Mouse (Mus musculus) testis, adult 2 months (tissue): ENCODE measurements around the gene Homer1. TPM values are rescaled to one million over a fixed set of nuclear protein-coding genes. Genes with fewer than 3 reads are reported as not detected.

Source experiments
- H3K27ac ChIP-seq: fragments of 200-500 bp; 2 replicates; pipeline ENCODE4 v1.5.1; 2012; ENCODE audit warnings: low read depth, low read length; ENCODE audit not compliant: control insufficient read depth, insufficient read depth
- H3K27me3 ChIP-seq: fragments of 200-500 bp; 2 replicates; pipeline ENCODE4 v1.6.1; 2012; ENCODE audit warnings: mild to moderate bottlenecking, low read length, moderate library complexity; ENCODE audit not compliant: control insufficient read depth, insufficient read depth
- H3K36me3 ChIP-seq: fragments of 200-500 bp; 2 replicates; pipeline ENCODE4 v1.6.1; 2012; ENCODE audit warnings: mild to moderate bottlenecking, low read length; ENCODE audit not compliant: control insufficient read depth, insufficient read depth
- H3K4me1 ChIP-seq: fragments of 200-500 bp; 2 replicates; pipeline ENCODE4 v1.6.1; 2012; ENCODE audit warnings: low read length; ENCODE audit not compliant: control insufficient read depth, insufficient read depth
- H3K4me3 ChIP-seq: fragments of 200-500 bp; 2 replicates; pipeline ENCODE4 v1.5.1; 2012; ENCODE audit warnings: low read depth, mild to moderate bottlenecking, low read length, moderate library complexity, mixed read lengths; ENCODE audit not compliant: control insufficient read depth
- CTCF ChIP-seq: fragments of 200-500 bp; IDR thresholded peaks from 2 replicates; pipeline ENCODE4 v1.5.1; 2012; ENCODE audit warnings: low read depth, mild to moderate bottlenecking, inconsistent platforms, low read length, moderate library complexity; ENCODE audit not compliant: control insufficient read depth, insufficient read depth, insufficient replicate concordance
- POLR2A ChIP-seq: fragments of 200-500 bp; IDR thresholded peaks from 2 replicates; pipeline ENCODE4 v1.6.1; 2012; ENCODE audit warnings: low read depth, mild to moderate bottlenecking, inconsistent platforms, low read length, moderate library complexity; ENCODE audit not compliant: control insufficient read depth
- polyA plus RNA-seq: library from polyadenylated mRNA; depleted of rRNA; stranded (reverse); fragments of >200 nt; gene quantifications from 2 replicates; pipeline ENCODE4 v1.2.3, GENCODE M21; 2012

Gene Homer1
- polyA plus RNA-seq, 1 experiment, result 4.7 TPM

GRCm38 (mm10) chr13:93340555-93341278 lies 41.3 kb downstream of the Homer1 start:
- no peaks in the 10 kb centered on the region for H3K36me3 ChIP-seq
- no peak overlapping the region for H3K27ac ChIP-seq
- H3K4me1 ChIP-seq, result no peaks in the 10 kb centered on the region
- no peaks in the 10 kb centered on the region for H3K27me3 ChIP-seq
- H3K4me3 ChIP-seq, result no peak overlapping the region
- TF ChIP-seq POLR2A, result no peak
- TF ChIP-seq CTCF, result no peak

- Histone ChIP-seq H3K27me3 (no peaks in the 10 kb centered on the region), H3K36me3 (no peaks in the 10 kb centered on the region), H3K4me1 (no peaks in the 10 kb centered on the region), H3K4me3 (no peak overlapping the region), H3K27ac (no peak overlapping the region)
- TF ChIP-seq CTCF (no peak), POLR2A (no peak)
These were observed 43.2 kb downstream of the Homer1 start for GRCm38 (mm10) chr13:93342641-93343040.

- no peaks in the 10 kb centered on the region for H3K4me1 ChIP-seq
These were observed 45.0 kb downstream of the Homer1 start for GRCm38 (mm10) chr13:93344395-93344794.

GRCm38 (mm10) chr13:93345854-93346253 lies 46.4 kb downstream of the Homer1 start:
- no peak for TF ChIP-seq CTCF
- no peak for TF ChIP-seq POLR2A
- Histone ChIP-seq H3K27me3 (no peaks in the 10 kb centered on the region), H3K27ac (no peak overlapping the region), H3K4me1 (no peaks in the 10 kb centered on the region), H3K36me3 (no peaks in the 10 kb centered on the region), H3K4me3 (no peak overlapping the region)

More at GRCm38 (mm10) chr13:93344395-93344794, 45.0 kb downstream of the Homer1 start:
- Histone ChIP-seq H3K27ac (no peak overlapping the region), H3K4me3 (no peak overlapping the region), H3K27me3 (no peaks in the 10 kb centered on the region), H3K36me3 (no peaks in the 10 kb centered on the region)
- TF ChIP-seq CTCF (no peak), POLR2A (no peak)

- H3K27ac ChIP-seq, result no peak overlapping the region
- no peaks in the 10 kb centered on the region for H3K27me3 ChIP-seq
- no peaks in the 10 kb centered on the region for H3K4me1 ChIP-seq
- no peak overlapping the region for H3K4me3 ChIP-seq
- TF ChIP-seq CTCF (no peak), POLR2A (no peak)
- H3K36me3 ChIP-seq, result no peaks in the 10 kb centered on the region
These were observed 52.6 kb downstream of the Homer1 start for GRCm38 (mm10) chr13:93352030-93352429.

GRCm38 (mm10) chr13:93354420-93355278 lies 55.2 kb downstream of the Homer1 start:
- no peak overlapping the region for H3K27ac ChIP-seq
- no peaks in the 10 kb centered on the region for H3K36me3 ChIP-seq
- H3K27me3 ChIP-seq, result no peaks in the 10 kb centered on the region
- H3K4me1 ChIP-seq, result no peaks in the 10 kb centered on the region
- TF ChIP-seq POLR2A (no peak), CTCF (no peak)
- no peak overlapping the region for H3K4me3 ChIP-seq

GRCm38 (mm10) chr13:93355279-93355587 lies 55.8 kb downstream of the Homer1 start:
- no peaks in the 10 kb centered on the region for H3K4me1 ChIP-seq

More at GRCm38 (mm10) chr13:93355279-93355587, 55.8 kb downstream of the Homer1 start:
- Histone ChIP-seq H3K4me3 (no peak overlapping the region), H3K36me3 (no peaks in the 10 kb centered on the region), H3K27ac (no peak overlapping the region), H3K27me3 (no peaks in the 10 kb centered on the region)
- TF ChIP-seq POLR2A (no peak), CTCF (no peak)
